Mouse (Mus musculus) lung, embryonic 15.5 days (tissue): ENCODE measurements around the gene Map3k7cl. TPM values are rescaled to one million over a fixed set of nuclear protein-coding genes. Genes with fewer than 3 reads are reported as not detected.
A peak's percentile ranks its signal among the peaks of the same experiment; 100 is the strongest.

Experiments used
- ATAC-seq: fragments of 200-750 bp; cut with Nextera tagmentation; 2 replicates; pipeline ENCODE4 v1.8.0; 2017; ENCODE audit warnings: moderate number of reproducible peaks, borderline replicate concordance; ENCODE audit not compliant: low FRiP score, low TSS enrichment; ENCODE audit errors: extremely low read depth
- H3K27ac ChIP-seq: fragments of 300-500 bp; sonication (generic); 2 replicates; pipeline ENCODE4 v1.5.1; 2015; ENCODE audit warnings: moderate library complexity, mild to moderate bottlenecking, inconsistent platforms
- H3K27me3 ChIP-seq: fragments of 300-500 bp; sonication (generic); 2 replicates; pipeline ENCODE4 v1.6.1; 2015; ENCODE audit warnings: inconsistent platforms
- H3K36me3 ChIP-seq: fragments of 300-500 bp; sonication (generic); 2 replicates; pipeline ENCODE4 v1.6.1; 2015; ENCODE audit warnings: inconsistent platforms
- H3K4me1 ChIP-seq: fragments of 300-500 bp; sonication (generic); 2 replicates; pipeline ENCODE4 v1.6.1; 2015; ENCODE audit warnings: inconsistent platforms
- H3K4me2 ChIP-seq: fragments of 300-500 bp; sonication (generic); 2 replicates; pipeline ENCODE4 v1.6.1; 2015; ENCODE audit warnings: inconsistent platforms, mild to moderate bottlenecking, moderate library complexity
- H3K4me3 ChIP-seq: fragments of 300-500 bp; sonication (generic); 2 replicates; pipeline ENCODE4 v1.5.1; 2015; ENCODE audit warnings: mild to moderate bottlenecking, inconsistent platforms
- H3K9ac ChIP-seq: fragments of 300-500 bp; sonication (generic); 2 replicates; pipeline ENCODE4 v1.6.1; 2015; ENCODE audit warnings: inconsistent platforms
- H3K9me3 ChIP-seq: fragments of 300-500 bp; sonication (generic); 2 replicates; pipeline ENCODE4 v1.6.1; 2016; ENCODE audit warnings: inconsistent platforms
- WGBS: fragments of 180-500 bp; shearing (Covaris S2); methylation state at CpG from one replicate; pipeline ENCODE4 v1.1.7; 2015; 5-methylcytosine and 5-hydroxymethylcytosine counted together
- polyA plus RNA-seq: library from polyadenylated mRNA; unstranded; fragments of >200 nt; fragmentation: Nextera tagmentation; extraction: Ambion mirVana; gene quantifications from 2 replicates; pipeline ENCODE4 v1.2.1, GENCODE M21; 2015

The Map3k7cl gene
- polyA plus RNA-seq, 1 experiment from 2014 or later, result 0.57 TPM

- no peak overlapping the region for H3K9ac ChIP-seq
- peaks cover 9% of the 10 kb centered on the region; the same call in 1 of the 2 replicates for H3K4me1 ChIP-seq
- H3K36me3 ChIP-seq, result no peaks in the 10 kb centered on the region
- H3K4me2 ChIP-seq, result no peak overlapping the region
- no peak overlapping the region for H3K27ac ChIP-seq
- no peaks in the 10 kb centered on the region for H3K9me3 ChIP-seq
- whole genome bisulfite sequencing, result 53% methylated on average over 10 of the region's 10 CpGs
- H3K27me3 ChIP-seq, result no peaks in the 10 kb centered on the region
- no peak for ATAC-seq
- no peak overlapping the region for H3K4me3 ChIP-seq
These were observed 41.0 kb downstream of the Map3k7cl start for GRCm38 (mm10) chr16:87594145-87594544.

- Histone ChIP-seq H3K9me3 (no peaks in the 10 kb centered on the region), H3K27ac (no peak overlapping the region), H3K4me1 (peaks cover 9% of the 10 kb centered on the region; the same call in 1 of the 2 replicates), H3K36me3 (no peaks in the 10 kb centered on the region), H3K9ac (no peak overlapping the region), H3K4me2 (no peak overlapping the region), H3K27me3 (no peaks in the 10 kb centered on the region), H3K4me3 (no peak overlapping the region)
- ATAC-seq, result no peak
- 85% methylated on average over 10 of the region's 12 CpGs for WGBS
These were observed 42.0 kb downstream of the Map3k7cl start for GRCm38 (mm10) chr16:87595149-87595548.

- Histone ChIP-seq H3K4me3 (no peak overlapping the region), H3K9me3 (no peaks in the 10 kb centered on the region), H3K4me1 (peaks cover 2% of the 10 kb centered on the region; the same call in 1 of the 2 replicates), H3K4me2 (no peak overlapping the region), H3K36me3 (no peaks in the 10 kb centered on the region), H3K9ac (no peak overlapping the region), H3K27me3 (no peaks in the 10 kb centered on the region), H3K27ac (no peak overlapping the region)
- ATAC-seq, result no peak
- WGBS, result 35% methylated on average over 17 of the region's 17 CpGs
These were observed 49.8 kb downstream of the Map3k7cl start for GRCm38 (mm10) chr16:87602717-87603526.

- H3K4me2 ChIP-seq, result no peak overlapping the region
- H3K9ac ChIP-seq, result no peak overlapping the region
- WGBS, result 70% methylated on average over 9 of the region's 9 CpGs
- H3K9me3 ChIP-seq, result no peaks in the 10 kb centered on the region
- no peak for ATAC-seq
- no peak overlapping the region for H3K27ac ChIP-seq
- no peaks in the 10 kb centered on the region for H3K36me3 ChIP-seq
- no peaks in the 10 kb centered on the region for H3K4me1 ChIP-seq
- no peaks in the 10 kb centered on the region for H3K27me3 ChIP-seq
- no peak overlapping the region for H3K4me3 ChIP-seq
These were observed 50.9 kb downstream of the Map3k7cl start for GRCm38 (mm10) chr16:87604002-87604401.

GRCm38 (mm10) chr16:87604883-87605282 is 51.8 kb downstream of the Map3k7cl start:
- no peak for ATAC-seq
- Histone ChIP-seq H3K9ac (no peak overlapping the region), H3K27ac (no peak overlapping the region), H3K4me3 (no peak overlapping the region), H3K9me3 (no peaks in the 10 kb centered on the region), H3K4me2 (no peak overlapping the region), H3K36me3 (no peaks in the 10 kb centered on the region), H3K4me1 (no peaks in the 10 kb centered on the region), H3K27me3 (no peaks in the 10 kb centered on the region)
- WGBS, result 69% methylated on average over 2 of the region's 2 CpGs

GRCm38 (mm10) chr16:87607383-87607782 is 54.3 kb downstream of the Map3k7cl start:
- H3K27me3 ChIP-seq, result no peaks in the 10 kb centered on the region
- WGBS, result 81% methylated on average over 1 of the region's 1 CpGs
- H3K9ac ChIP-seq, result no peak overlapping the region
- no peaks in the 10 kb centered on the region for H3K36me3 ChIP-seq
- H3K4me3 ChIP-seq, result no peak overlapping the region
- no peak overlapping the region for H3K27ac ChIP-seq
- no peak for ATAC-seq
- no peak overlapping the region for H3K4me2 ChIP-seq
- no peaks in the 10 kb centered on the region; the same call in 1 of the 2 replicates for H3K4me1 ChIP-seq
- no peaks in the 10 kb centered on the region for H3K9me3 ChIP-seq

GRCm38 (mm10) chr16:87607959-87608358 is 54.8 kb downstream of the Map3k7cl start:
- no peak overlapping the region for H3K4me2 ChIP-seq
- no peak overlapping the region for H3K27ac ChIP-seq
- no peaks in the 10 kb centered on the region for H3K27me3 ChIP-seq
- no peaks in the 10 kb centered on the region; the same call in 1 of the 2 replicates for H3K4me1 ChIP-seq
- no peaks in the 10 kb centered on the region for H3K36me3 ChIP-seq
- no peak for ATAC-seq
- no peak overlapping the region for H3K4me3 ChIP-seq
- no peaks in the 10 kb centered on the region for H3K9me3 ChIP-seq
- no peak overlapping the region for H3K9ac ChIP-seq
- WGBS, result 83% methylated on average over 5 of the region's 6 CpGs

GRCm38 (mm10) chr16:87610142-87610541 is 57.0 kb downstream of the Map3k7cl start:
- H3K9ac ChIP-seq, result no peak overlapping the region
- no peaks in the 10 kb centered on the region; the same call in 1 of the 2 replicates for H3K4me1 ChIP-seq
- WGBS, result 80% methylated on average over 5 of the region's 5 CpGs
- H3K36me3 ChIP-seq, result no peaks in the 10 kb centered on the region
- no peak overlapping the region for H3K4me3 ChIP-seq
- H3K9me3 ChIP-seq, result no peaks in the 10 kb centered on the region
- H3K4me2 ChIP-seq, result no peak overlapping the region
- ATAC-seq, result no peak
- no peak overlapping the region for H3K27ac ChIP-seq
- H3K27me3 ChIP-seq, result no peaks in the 10 kb centered on the region

GRCm38 (mm10) chr16:87610556-87611295 is 57.6 kb downstream of the Map3k7cl start:
- no peaks in the 10 kb centered on the region for H3K36me3 ChIP-seq
- no peaks in the 10 kb centered on the region for H3K27me3 ChIP-seq
- no peaks in the 10 kb centered on the region; the same call in 1 of the 2 replicates for H3K4me1 ChIP-seq
- no peak for ATAC-seq
- no peak overlapping the region for H3K27ac ChIP-seq
- 70% methylated on average over 21 of the region's 21 CpGs for WGBS
- no peaks in the 10 kb centered on the region for H3K9me3 ChIP-seq
- no peak overlapping the region for H3K9ac ChIP-seq
- no peak overlapping the region for H3K4me3 ChIP-seq
- peak overlapping the region; percentile 39; the same call in 1 of the 2 replicates for H3K4me2 ChIP-seq

GRCm38 (mm10) chr16:87611420-87611819 is 58.3 kb downstream of the Map3k7cl start:
- no peak for ATAC-seq
- H3K4me1 ChIP-seq, result no peaks in the 10 kb centered on the region; the same call in 1 of the 2 replicates
- 41% methylated on average over 14 of the region's 14 CpGs for WGBS
- H3K27ac ChIP-seq, result no peak overlapping the region
- H3K27me3 ChIP-seq, result no peaks in the 10 kb centered on the region
- H3K9ac ChIP-seq, result no peak overlapping the region
- H3K4me2 ChIP-seq, result peak overlapping the region; percentile 39
- no peaks in the 10 kb centered on the region for H3K9me3 ChIP-seq
- no peak overlapping the region for H3K4me3 ChIP-seq
- H3K36me3 ChIP-seq, result no peaks in the 10 kb centered on the region

GRCm38 (mm10) chr16:87612218-87612838 is 59.2 kb downstream of the Map3k7cl start:
- Histone ChIP-seq H3K36me3 (no peaks in the 10 kb centered on the region), H3K4me3 (no peak overlapping the region), H3K9ac (no peak overlapping the region), H3K4me2 (no peak overlapping the region), H3K27ac (no peak overlapping the region), H3K27me3 (no peaks in the 10 kb centered on the region), H3K4me1 (no peaks in the 10 kb centered on the region; the same call in 1 of the 2 replicates), H3K9me3 (no peaks in the 10 kb centered on the region)
- ATAC-seq, result no peak
- 50% methylated on average over 15 of the region's 15 CpGs for WGBS
